Mouse (Mus musculus) hindbrain, embryonic 14.5 days (tissue): ENCODE measurements around the gene Pdpn. TPM values are rescaled to one million over a fixed set of nuclear protein-coding genes. Genes with fewer than 3 reads are reported as not detected.

Experiments used
- ATAC-seq: fragments of 200-750 bp; cut with Nextera tagmentation; 2 replicates; pipeline ENCODE4 v1.8.0; 2017; ENCODE audit warnings: moderate number of reproducible peaks, mild to moderate bottlenecking, moderate TSS enrichment, moderate library complexity; ENCODE audit not compliant: low FRiP score
- DNase-seq: peaks from one replicate; pipeline ENCODE4 v3.0.0-alpha.2; 2015; ENCODE audit warnings: low spot score
- H3K27ac ChIP-seq: fragments of 300-500 bp; sonication (generic); 2 replicates; pipeline ENCODE4 v1.5.1; 2014; ENCODE audit warnings: mild to moderate bottlenecking, moderate library complexity
- H3K27me3 ChIP-seq: fragments of 300-500 bp; sonication (generic); 2 replicates; pipeline ENCODE4 v1.6.1; 2014; ENCODE audit warnings: mild to moderate bottlenecking, low read length, mixed read lengths; ENCODE audit not compliant: control insufficient read depth, insufficient read depth
- H3K36me3 ChIP-seq: fragments of 300-500 bp; sonication (generic); replicated peaks from 2 replicates; pipeline ENCODE4 v1.6.1; 2014; ENCODE audit not compliant: control insufficient read depth, insufficient read depth
- H3K4me1 ChIP-seq: fragments of 300-500 bp; sonication (generic); replicated peaks from 2 replicates; pipeline ENCODE4 v1.6.1; 2014; ENCODE audit warnings: antibody characterized with exemption, low read length, mixed read lengths; ENCODE audit not compliant: control insufficient read depth, insufficient read depth
- H3K4me2 ChIP-seq: fragments of 300-500 bp; sonication (generic); replicated peaks from 2 replicates; pipeline ENCODE4 v1.6.1; 2014; ENCODE audit warnings: mild to moderate bottlenecking, moderate library complexity
- H3K4me3 ChIP-seq: fragments of 300-500 bp; sonication (generic); replicated peaks from 2 replicates; pipeline ENCODE4 v1.5.1; 2014; ENCODE audit warnings: mild to moderate bottlenecking, low read length
- H3K9ac ChIP-seq: fragments of 300-500 bp; sonication (generic); 2 replicates; pipeline ENCODE4 v1.6.1; 2014
- H3K9me3 ChIP-seq: fragments of 300-500 bp; sonication (generic); 2 replicates; pipeline ENCODE4 v1.6.1; 2016; ENCODE audit warnings: low read length; ENCODE audit not compliant: control insufficient read depth
- WGBS: fragments of 180-500 bp; shearing (Covaris S2); extraction: QIAGEN DNeasy Blood & Tissue Kit; methylation state at CpG from one replicate; pipeline ENCODE4 v1.1.7; 2014; 5-methylcytosine and 5-hydroxymethylcytosine counted together
- polyA plus RNA-seq: library from polyadenylated mRNA; unstranded; fragments of >200 nt; fragmentation: Nextera tagmentation; extraction: Ambion mirVana; gene quantifications from 2 replicates; pipeline ENCODE4 v1.2.1, GENCODE M21; 2014

Pdpn gene
- polyA plus RNA-seq, 1 experiment from 2014 or later: 59.6 TPM

- 40% methylated on average over 4 of the region's 4 CpGs for WGBS
- Histone ChIP-seq H3K4me1 (0 out of 2 replicates have a peak, but pooled peaks cover 4% of the 10 kb centered on the region), H3K9me3 (no peaks in the 10 kb centered on the region), H3K27me3 (no peaks in the 10 kb centered on the region), H3K36me3 (no peaks in the 10 kb centered on the region), H3K27ac (no peak overlapping the region), H3K4me2 (no peak overlapping the region), H3K9ac (no peak overlapping the region), H3K4me3 (no peak overlapping the region)
- ATAC-seq (no peak), DNase-seq (no peak)
Observed at GRCm38 (mm10) chr4:143287065-143287464, 12.3 kb downstream of the Pdpn start.

DNA sequence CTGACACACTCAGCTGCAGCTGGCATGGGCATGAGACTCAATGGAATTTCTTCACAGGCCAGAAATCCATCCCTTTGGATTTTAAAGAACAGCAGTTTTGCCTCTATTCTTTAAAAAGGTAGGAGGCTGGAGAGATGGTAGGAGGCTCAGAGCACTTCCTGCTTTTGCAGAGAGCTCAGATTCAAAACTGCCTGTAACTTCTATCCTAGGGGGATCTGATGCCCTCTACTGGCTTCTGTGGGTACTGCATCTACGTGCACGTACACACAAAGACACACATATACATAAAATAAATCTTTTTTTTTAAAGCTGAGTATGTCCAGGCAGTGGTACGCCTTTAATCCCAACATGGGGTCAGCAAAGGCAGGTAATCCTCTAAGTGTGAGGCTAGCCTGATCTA lies 19.2 kb downstream of the Pdpn start:
- H3K4me3 ChIP-seq: no peak overlapping the region
- ATAC-seq (no peak; the same call in 1 of the 2 replicates), DNase-seq (no peak)
- peak overlapping the region; percentile 69 for H3K27ac ChIP-seq
- no peaks in the 10 kb centered on the region for H3K9me3 ChIP-seq
- no peak overlapping the region for H3K9ac ChIP-seq
- H3K4me1 ChIP-seq: peaks cover 20% of the 10 kb centered on the region
- H3K36me3 ChIP-seq: no peaks in the 10 kb centered on the region
- WGBS: 75% methylated on average over 3 of the region's 3 CpGs
- no peaks in the 10 kb centered on the region for H3K27me3 ChIP-seq
- H3K4me2 ChIP-seq: no peak overlapping the region

DNA sequence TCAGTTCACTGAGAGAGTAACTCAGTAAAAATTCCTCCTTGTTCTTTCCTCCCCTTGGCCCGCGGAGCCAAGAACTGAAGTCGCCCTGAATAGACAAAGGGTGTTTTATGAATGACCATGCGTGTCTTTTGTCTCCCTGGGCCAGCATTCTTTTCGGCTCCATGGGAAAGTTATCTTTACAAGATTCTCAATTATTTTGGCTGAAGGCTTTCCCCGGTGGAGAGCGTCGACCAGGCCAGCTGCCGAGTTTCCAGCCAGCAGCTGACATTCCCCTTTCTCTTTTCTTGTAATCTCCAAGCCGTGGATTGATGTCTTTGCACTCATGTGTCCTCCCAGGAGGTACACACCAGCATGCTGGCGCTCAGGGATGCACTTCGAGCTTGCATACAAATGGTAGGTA lies 19.7 kb downstream of the Pdpn start:
- peak overlapping the region; percentile 69 for H3K27ac ChIP-seq
- 8% methylated on average over 12 of the region's 12 CpGs for WGBS
- no peak overlapping the region for H3K4me3 ChIP-seq
- H3K4me2 ChIP-seq: no peak overlapping the region
- DNase-seq (peak; percentile 61), ATAC-seq (peak; percentile 46; the same call in 1 of the 2 replicates)
- H3K36me3 ChIP-seq: no peaks in the 10 kb centered on the region
- H3K27me3 ChIP-seq: no peaks in the 10 kb centered on the region
- no peak overlapping the region for H3K9ac ChIP-seq
- H3K4me1 ChIP-seq: peaks cover 20% of the 10 kb centered on the region
- no peaks in the 10 kb centered on the region for H3K9me3 ChIP-seq

GRCm38 (mm10) chr4:143279016-143279415 lies 20.3 kb downstream of the Pdpn start:
- DNase-seq: no peak
- Histone ChIP-seq H3K27me3 (no peaks in the 10 kb centered on the region), H3K4me1 (peaks cover 20% of the 10 kb centered on the region), H3K9ac (no peak overlapping the region), H3K4me3 (no peak overlapping the region), H3K4me2 (peak overlapping the region; percentile 44), H3K27ac (peak overlapping the region; percentile 65), H3K9me3 (no peaks in the 10 kb centered on the region), H3K36me3 (no peaks in the 10 kb centered on the region)
- ATAC-seq: no peak
- WGBS: 50% methylated on average over 5 of the region's 5 CpGs

GRCm38 (mm10) chr4:143278429-143278871 lies 20.9 kb downstream of the Pdpn start:
- Histone ChIP-seq H3K9me3 (no peaks in the 10 kb centered on the region), H3K27ac (peak overlapping the region; percentile 11), H3K4me1 (peaks cover 20% of the 10 kb centered on the region), H3K36me3 (no peaks in the 10 kb centered on the region), H3K27me3 (no peaks in the 10 kb centered on the region), H3K4me3 (no peak overlapping the region), H3K9ac (peak overlapping the region; percentile 16; the same call in 1 of the 2 replicates), H3K4me2 (peak overlapping the region; percentile 44)
- 8% methylated on average over 14 of the region's 14 CpGs for WGBS
- DNase-seq: peak; percentile 72
- peak; percentile 75 for ATAC-seq

DNA sequence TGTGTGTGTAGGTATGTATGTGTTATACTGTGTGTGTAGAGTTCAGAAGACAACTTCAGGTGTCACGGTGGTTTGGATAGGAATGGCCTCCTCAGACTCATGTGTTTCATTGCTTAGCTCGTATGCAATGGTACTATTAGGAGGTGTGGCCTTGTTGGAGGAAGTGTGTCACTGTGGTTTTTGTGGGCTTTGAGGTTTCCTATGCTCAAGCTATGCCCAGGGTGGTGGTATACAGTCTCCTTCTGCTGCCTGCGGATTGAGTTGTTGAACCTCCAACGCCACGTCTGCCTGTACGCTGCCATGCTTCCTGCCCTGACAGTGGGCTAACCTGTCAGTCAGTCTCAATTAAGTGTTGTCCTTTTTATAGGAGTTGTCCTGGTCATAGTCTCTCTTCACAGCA lies 22.0 kb downstream of the Pdpn start:
- ATAC-seq (no peak), DNase-seq (no peak)
- 95% methylated on average over 6 of the region's 6 CpGs for WGBS
- Histone ChIP-seq H3K4me3 (no peak overlapping the region), H3K9me3 (no peaks in the 10 kb centered on the region), H3K27me3 (no peaks in the 10 kb centered on the region), H3K36me3 (no peaks in the 10 kb centered on the region), H3K9ac (no peak overlapping the region), H3K4me1 (peaks cover 20% of the 10 kb centered on the region), H3K27ac (no peak overlapping the region), H3K4me2 (no peak overlapping the region)

DNA sequence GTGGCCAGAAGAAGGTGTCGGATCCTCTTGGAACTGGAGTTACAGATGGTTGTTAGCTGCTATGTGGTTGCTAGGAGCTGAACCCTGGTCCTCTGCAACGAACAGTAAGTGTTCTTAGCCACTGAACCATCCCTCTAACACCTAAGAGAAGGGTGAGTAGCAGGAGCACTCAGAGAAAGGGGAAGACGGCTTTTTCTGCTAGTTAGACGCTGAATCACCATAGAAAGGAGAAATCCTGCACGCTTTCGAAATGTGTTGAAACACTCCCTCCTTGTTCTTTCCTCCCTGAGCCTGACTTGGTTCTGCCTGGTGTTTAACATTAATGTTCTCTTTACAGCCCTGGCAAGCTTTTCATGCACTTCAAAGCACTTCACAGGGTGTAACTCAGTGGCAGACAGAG lies 27.8 kb downstream of the Pdpn start:
- Histone ChIP-seq H3K4me2 (no peak overlapping the region), H3K9me3 (no peaks in the 10 kb centered on the region), H3K27ac (no peak overlapping the region), H3K9ac (no peak overlapping the region), H3K4me1 (no peaks in the 10 kb centered on the region), H3K36me3 (no peaks in the 10 kb centered on the region; the same call in 1 of the 2 replicates), H3K27me3 (no peaks in the 10 kb centered on the region), H3K4me3 (no peak overlapping the region)
- DNase-seq: no peak
- WGBS: 55% methylated on average over 6 of the region's 6 CpGs
- ATAC-seq: no peak

DNA sequence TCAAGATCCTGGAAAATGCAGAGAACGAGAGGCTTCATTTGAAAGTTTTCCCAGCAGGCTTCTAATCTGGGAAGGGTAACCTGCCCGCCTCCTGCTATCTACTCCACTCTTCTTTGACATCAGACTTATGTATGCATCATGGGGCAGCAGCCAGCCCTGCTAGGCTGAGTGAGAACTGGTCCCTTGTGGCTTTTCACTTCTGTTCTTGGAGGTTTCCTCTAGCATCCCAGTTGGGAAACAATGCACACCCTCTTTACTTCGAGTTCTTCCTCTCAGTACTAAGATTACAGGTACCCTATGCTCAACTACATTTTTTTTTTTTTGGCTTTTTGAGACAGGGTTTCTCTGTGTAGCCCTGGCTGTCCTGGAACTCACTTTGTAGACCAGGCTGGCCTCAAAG lies 28.5 kb downstream of the Pdpn start:
- no peak overlapping the region for H3K4me3 ChIP-seq
- H3K27ac ChIP-seq: no peak overlapping the region
- 74% methylated on average over 3 of the region's 3 CpGs for WGBS
- DNase-seq: no peak
- H3K4me1 ChIP-seq: no peaks in the 10 kb centered on the region
- no peak overlapping the region for H3K4me2 ChIP-seq
- no peak overlapping the region for H3K9ac ChIP-seq
- H3K27me3 ChIP-seq: no peaks in the 10 kb centered on the region
- ATAC-seq: no peak
- H3K9me3 ChIP-seq: no peaks in the 10 kb centered on the region
- H3K36me3 ChIP-seq: no peaks in the 10 kb centered on the region; the same call in 1 of the 2 replicates

- Histone ChIP-seq H3K4me2 (no peak overlapping the region), H3K4me1 (peaks cover 4% of the 10 kb centered on the region; the same call in 1 of the 2 replicates), H3K9me3 (no peaks in the 10 kb centered on the region), H3K4me3 (no peak overlapping the region), H3K27ac (no peak overlapping the region), H3K9ac (no peak overlapping the region), H3K36me3 (no peaks in the 10 kb centered on the region; the same call in 1 of the 2 replicates), H3K27me3 (no peaks in the 10 kb centered on the region)
- no peak for DNase-seq
- WGBS: 75% methylated on average over 12 of the region's 12 CpGs
- no peak for ATAC-seq
Observed at GRCm38 (mm10) chr4:143262696-143263095, 36.7 kb downstream of the Pdpn start.
